Mouse (Mus musculus) liver, embryonic 14.5 days (tissue): ENCODE data around the gene Thap4.

ENCODE experiments used
- CTCF ChIP-seq: IDR thresholded peaks from 2 replicates; pipeline ENCODE4 v1.5.1; 2016; ENCODE audit warnings: antibody characterized with exemption, low read depth, control low read depth
- EP300 ChIP-seq: IDR thresholded peaks from 2 replicates; pipeline ENCODE4 v1.6.1; 2016; ENCODE audit warnings: antibody characterized with exemption, low read depth

- TF ChIP-seq EP300 (no peak), CTCF (no peak)
These were observed 5.4 kb upstream of the Thap4 start for GRCm38 (mm10) chr1:93760076-93760475.
